Mouse (Mus musculus): ENCODE results near the gene Cracr2b. TPM values are rescaled to one million over a fixed set of nuclear protein-coding genes. Genes with fewer than 3 reads are reported as not detected.
A peak's percentile ranks its signal among the peaks of the same experiment; 100 is the strongest.

Gene Cracr2b
- total and polyA plus RNA-seq, 3 experiments: not detected

GRCm38 (mm10) chr7:141437178-141438120, 23.4 kb upstream of the Cracr2b start, which contains the start of gene Slc25a22 (continued):
- TF ChIP-seq E2F4 (IDR thresholded peaks at IDR 0.05; ENCODE audit: insufficient replicate concordance, low read depth, low read length): no peak
- TF ChIP-seq TCF12 (IDR thresholded peaks at IDR 0.05; ENCODE audit: low read depth, low read length): peak; percentile 52
- peak; percentile 51; the same call in 1 of the 2 replicates for TF ChIP-seq MEF2A (IDR thresholded peaks at IDR 0.05; ENCODE audit: borderline replicate concordance, low read depth, low read length)
- TF ChIP-seq TBP (conservative IDR thresholded peaks at IDR 0.05; ENCODE audit: low read depth, low read length): no peak
- peak; percentile 37; the same call in 1 of the 2 replicates for TF ChIP-seq NRF1 (IDR thresholded peaks at IDR 0.05; ENCODE audit: low read depth, low read length)
- TF ChIP-seq CHD1 (IDR thresholded peaks at IDR 0.05; ENCODE audit: low read depth, low read length): no peak
- no peak for TF ChIP-seq PAX5 (IDR thresholded peaks at IDR 0.05; ENCODE audit: low read length)
- TF ChIP-seq MYC (IDR thresholded peaks at IDR 0.05; ENCODE audit: low read depth, low read length): peak; percentile 72; the same call in 1 of the 2 replicates

GRCm38 (mm10) chr7:141438201-141438968, 22.5 kb upstream of the Cracr2b start:
- Histone ChIP-seq H3K4me2 (ENCODE audit: insufficient read depth, low read depth, poor library complexity, severe bottlenecking) (no peak overlapping the region), H3K4me1 (ENCODE audit: control insufficient read depth in 1 of 2, insufficient read depth in 2 of 2) (peaks cover 32 to 64% of the 10 kb centered on the region in 2 experiments), H3K79me2 (replicated peaks; ENCODE audit: control insufficient read depth, extremely low read depth, insufficient read depth, poor library complexity, severe bottlenecking) (peaks cover 21% of the 10 kb centered on the region), H3K4me3 (replicated peaks in 1 of 3; ENCODE audit: low read depth in 2 of 3, low read length in 2 of 3, poor library complexity in 1 of 3) (no peak overlapping the region), H3K9me3 (replicated peaks; ENCODE audit: low read length) (no peaks in the 10 kb centered on the region), H3K27ac (ENCODE audit: insufficient read depth, low read depth) (0 out of 2 replicates have a peak overlapping the region, but pooled peaks have one; percentile 3), H3K9ac (ENCODE audit: insufficient read depth, low read depth) (no peak overlapping the region), H3K27me3 (replicated peaks) (no peaks in the 10 kb centered on the region), H3K36me3 (replicated peaks in 1 of 2; ENCODE audit: control insufficient read depth in 1 of 2, insufficient read depth in 1 of 2, low read length in 1 of 2) (peaks cover 50 to 60% of the 10 kb centered on the region in 2 experiments)
- in situ Hi-C loops (cut with MboI; ENCODE audit: low pct_ligation_motif_present, low pct_unique_long_range_greater_than_20kb, low sequenced_read_pairs) (no loop called here), dilution Hi-C loops (cut with MboI; ENCODE audit: extremely low pct_ligation_motif_present, extremely low pct_unique_long_range_greater_than_20kb, low sequenced_read_pairs) (no loop called here)
- no peak for DNase-seq (ENCODE audit: extremely low read depth)
- TF ChIP-seq JUN (IDR thresholded peaks at IDR 0.05; ENCODE audit: insufficient read depth, low read depth, low read length) (no peak), POLR2AphosphoS2 (IDR thresholded peaks at IDR 0.05; ENCODE audit: low read depth, low read length) (no peak), EP300 (IDR thresholded peaks at IDR 0.05; ENCODE audit: low read length) (no peak), E2F4 (IDR thresholded peaks at IDR 0.05; ENCODE audit: insufficient replicate concordance, low read depth, low read length) (no peak), BHLHE40 (IDR thresholded peaks at IDR 0.05; ENCODE audit: low read depth, low read length) (no peak), CHD2 (IDR thresholded peaks at IDR 0.05; ENCODE audit: low read length) (no peak), ETS1 (conservative IDR thresholded peaks at IDR 0.05; ENCODE audit: low read depth, low read length) (no peak), MXI1 (IDR thresholded peaks at IDR 0.05; ENCODE audit: low read depth, low read length) (no peak), NELFE (IDR thresholded peaks at IDR 0.05; ENCODE audit: low read depth, low read length) (no peak), CHD1 (IDR thresholded peaks at IDR 0.05; ENCODE audit: low read depth, low read length) (no peak), NRF1 (IDR thresholded peaks at IDR 0.05; ENCODE audit: low read depth, low read length) (no peak), RCOR1 (conservative IDR thresholded peaks at IDR 0.05; ENCODE audit: low read depth, low read length) (no peak), ZC3H11A (IDR thresholded peaks at IDR 0.05; ENCODE audit: low read depth, low read length) (no peak), SMC3 (IDR thresholded peaks at IDR 0.05; ENCODE audit: low read depth, low read length) (no peak), PAX5 (IDR thresholded peaks at IDR 0.05; ENCODE audit: low read length) (no peak), IRF4 (IDR thresholded peaks at IDR 0.05; ENCODE audit: low read depth, low read length) (no peak), MAFK (IDR thresholded peaks at IDR 0.05; ENCODE audit: insufficient replicate concordance, low read length) (no peak), ZKSCAN1 (IDR thresholded peaks at IDR 0.05; ENCODE audit: borderline replicate concordance, low read depth, low read length) (no peak), RAD21 (IDR thresholded peaks at IDR 0.05; ENCODE audit: low read depth, low read length) (no peak), HCFC1 (IDR thresholded peaks at IDR 0.05; ENCODE audit: low read depth, low read length) (no peak)
